Mouse (Mus musculus) inflammation-experienced regulatory T-cells, adult 6 months (primary cell): ENCODE measurements around the gene Serpina16. TPM values are rescaled to one million over a fixed set of nuclear protein-coding genes. Genes with fewer than 3 reads are reported as not detected.

Source experiments
- ATAC-seq: one replicate; pipeline ENCODE4 v1.8.0; 2017
- polyA plus RNA-seq, 3 experiments: library from polyadenylated mRNA; unstranded; fragments of 100-300 nt; shearing (Covaris generic); gene quantifications; one replicate each; pipeline ENCODE4 v1.2.1; 2017

The Serpina16 gene
- polyA plus RNA-seq, 3 experiments from 2014 or later, result not detected

DNA sequence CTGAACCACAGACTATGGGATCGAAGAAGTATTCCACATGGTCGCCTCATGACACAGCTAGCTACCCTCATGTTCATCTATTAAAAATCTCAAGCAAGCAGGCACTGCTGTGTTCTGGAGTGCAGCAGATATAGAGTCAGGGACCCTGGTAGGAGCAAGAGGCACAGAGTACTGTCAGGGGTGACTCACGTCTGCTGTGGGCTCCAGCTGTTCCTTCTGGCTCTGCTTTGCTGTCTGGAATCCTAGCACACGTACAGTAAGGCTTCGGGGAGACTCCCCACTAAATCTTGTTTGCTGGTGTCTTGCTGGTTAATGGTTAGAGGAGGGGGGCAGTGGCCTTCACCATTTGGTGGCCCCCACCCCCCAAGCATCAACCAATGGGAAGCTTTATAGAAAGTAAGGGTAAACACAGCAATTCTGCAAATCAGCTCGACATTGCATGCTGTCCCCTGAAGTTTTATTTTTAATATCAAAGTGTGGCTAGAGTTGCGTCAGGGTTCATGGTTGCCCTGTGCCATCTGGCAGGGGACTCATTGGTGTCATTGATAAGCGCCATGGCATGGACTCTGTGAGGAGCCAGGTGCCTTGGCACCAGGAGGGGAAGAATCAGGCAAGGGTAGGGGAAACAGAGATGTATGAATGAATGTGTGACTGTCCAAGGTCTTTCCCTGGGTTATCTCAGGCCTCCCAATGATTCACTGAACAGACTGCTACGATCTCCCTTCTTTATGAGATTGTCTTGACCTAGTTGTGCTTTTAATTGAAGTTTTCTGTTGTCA is 18.9 kb downstream of the Serpina16 start, which contains the start of gene Serpina6:
Gene Serpina6 (minus strand): TSS at position 365 of the 779 bp plus-strand sequence.
- ATAC-seq, result no peak

DNA sequence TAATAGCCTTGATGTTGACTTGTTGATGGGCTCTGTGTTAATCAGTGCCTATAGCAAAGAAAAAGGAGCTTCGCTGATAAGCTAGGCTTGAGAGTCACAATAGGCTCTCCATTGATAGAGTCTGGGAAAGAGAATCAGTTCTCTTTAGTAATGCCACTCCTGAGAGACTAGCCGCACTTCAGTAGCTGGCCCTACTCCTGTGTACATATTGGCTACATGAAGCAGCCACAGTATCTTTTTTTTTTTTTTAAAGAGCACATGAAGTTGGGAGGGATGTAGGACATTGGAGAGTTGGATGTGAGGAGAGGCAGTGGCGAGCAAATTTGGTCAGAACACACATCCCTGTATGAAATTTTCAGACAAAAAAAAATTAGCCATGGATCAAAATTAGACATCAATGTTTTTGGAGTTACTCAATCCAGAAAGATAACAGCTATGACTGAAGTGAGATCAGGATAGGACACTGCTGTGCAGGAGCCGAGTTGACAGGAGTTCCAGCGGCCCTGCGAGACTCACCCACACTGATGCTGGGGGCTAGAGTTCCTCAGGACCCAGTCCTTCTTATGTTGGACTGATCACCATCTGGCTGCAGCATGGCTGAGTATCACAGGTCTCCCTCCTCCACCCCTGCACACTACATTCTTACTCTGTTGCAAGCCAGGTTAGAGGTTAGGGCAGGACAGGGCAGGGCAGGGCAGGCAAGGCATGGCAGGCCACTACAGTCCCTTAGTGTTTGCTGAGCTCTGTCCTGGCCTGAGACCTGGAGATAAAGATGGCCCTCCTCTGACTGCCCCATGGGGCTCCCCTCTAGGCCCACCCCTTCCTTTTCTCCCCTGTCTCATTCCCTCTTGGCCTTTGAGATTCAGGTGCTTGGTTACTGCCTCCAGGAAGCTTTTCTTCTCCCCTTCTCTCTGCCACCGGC is 20.6 kb downstream of the Serpina16 start:
- no peak for ATAC-seq

DNA sequence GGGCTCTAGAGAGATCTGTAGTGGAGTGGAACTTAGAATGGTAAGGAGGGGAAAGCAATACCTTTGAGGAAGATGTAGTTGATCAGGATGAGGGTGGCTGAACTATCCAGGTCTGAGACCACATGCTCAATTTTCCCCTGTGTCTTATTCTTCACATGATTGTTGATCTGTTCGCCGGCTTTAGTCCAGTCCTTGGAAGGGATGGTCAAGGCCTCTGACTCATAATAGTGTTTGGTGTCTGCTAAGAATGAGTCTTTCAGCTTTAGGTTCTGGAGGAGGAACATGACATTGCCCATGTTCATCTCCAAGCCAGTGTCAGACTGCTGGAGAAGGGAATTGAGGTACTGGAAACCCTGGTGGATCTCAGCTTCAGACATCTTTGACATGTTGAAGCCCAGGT is 22.1 kb downstream of the Serpina16 start:
- no peak for ATAC-seq

DNA sequence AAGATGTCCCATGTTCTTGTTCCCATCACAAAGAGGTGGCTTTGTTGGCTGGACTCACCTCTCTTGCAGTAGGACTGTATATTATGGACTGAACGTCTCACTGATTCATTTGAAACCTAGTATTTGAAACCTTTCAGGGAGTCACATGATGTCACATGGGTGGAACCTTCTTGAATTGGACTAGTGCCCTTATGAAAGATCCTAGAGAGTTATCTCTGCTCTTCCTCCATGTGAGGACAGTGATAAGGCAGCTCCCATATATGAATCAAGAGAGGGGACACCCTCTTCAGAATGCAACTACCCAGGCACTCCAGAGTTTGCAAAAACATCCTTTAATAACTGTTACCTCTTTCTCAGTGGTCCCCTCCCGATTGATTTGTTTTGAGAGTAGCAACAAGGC is 29.6 kb downstream of the Serpina16 start:
- no peak for ATAC-seq

DNA sequence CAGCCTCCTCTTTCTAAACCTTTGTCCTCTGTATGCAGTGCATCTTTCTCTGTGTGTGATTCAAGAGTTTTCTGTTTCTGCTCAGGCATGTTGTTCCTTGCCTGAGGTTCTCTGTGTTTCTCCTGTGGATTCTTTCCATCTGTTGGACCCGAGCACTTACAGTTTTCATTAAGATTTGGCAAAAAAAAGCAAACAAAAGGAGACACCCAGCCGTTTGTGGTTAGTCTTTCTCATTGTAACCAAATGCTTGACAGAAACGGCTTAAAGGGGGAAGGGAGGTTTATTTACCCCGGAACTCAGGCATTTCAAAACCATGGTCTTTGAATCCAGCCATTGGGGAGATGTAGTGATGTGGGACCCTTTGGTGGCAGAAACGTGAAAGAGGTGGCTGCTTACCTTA is 31.3 kb downstream of the Serpina16 start:
- no peak for ATAC-seq

DNA sequence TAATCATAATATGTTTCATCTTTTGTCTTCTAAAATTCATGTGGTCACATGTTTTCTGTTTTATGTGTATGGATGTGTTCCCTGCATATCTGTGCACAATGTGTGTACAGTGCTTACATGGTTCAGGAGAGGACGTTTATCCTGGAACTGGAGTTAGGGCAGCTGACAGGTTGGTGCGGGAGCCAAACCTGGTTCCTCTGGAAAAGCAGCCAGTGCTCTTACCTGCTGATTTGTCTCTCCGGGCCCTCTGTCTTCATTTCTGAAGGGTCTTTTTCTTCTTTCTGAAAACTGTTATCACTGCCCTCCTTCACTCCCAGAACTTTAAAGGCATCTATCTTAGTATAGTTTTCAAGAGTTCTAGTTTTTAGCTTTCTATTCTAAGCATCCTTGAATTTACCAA is 32.1 kb downstream of the Serpina16 start:
- no peak for ATAC-seq

DNA sequence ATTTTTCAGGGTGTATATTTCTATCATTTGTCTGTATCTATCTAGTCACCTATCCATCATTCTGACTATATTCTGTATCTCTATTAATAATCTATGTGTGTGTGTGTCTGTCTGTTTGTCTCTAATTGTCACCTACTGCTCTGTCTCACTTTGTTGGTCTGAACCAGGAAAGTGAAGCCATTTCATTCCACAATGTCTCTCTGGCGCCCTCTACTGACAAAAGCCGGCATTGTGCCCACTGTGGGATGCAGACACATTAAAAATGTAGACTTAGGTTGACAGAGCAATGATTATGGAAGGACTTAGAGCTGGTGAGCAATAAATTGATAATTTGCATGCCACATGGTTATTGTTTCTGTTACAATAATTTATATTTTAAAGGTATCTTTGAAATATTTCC is 32.6 kb downstream of the Serpina16 start:
- ATAC-seq, result no peak

DNA sequence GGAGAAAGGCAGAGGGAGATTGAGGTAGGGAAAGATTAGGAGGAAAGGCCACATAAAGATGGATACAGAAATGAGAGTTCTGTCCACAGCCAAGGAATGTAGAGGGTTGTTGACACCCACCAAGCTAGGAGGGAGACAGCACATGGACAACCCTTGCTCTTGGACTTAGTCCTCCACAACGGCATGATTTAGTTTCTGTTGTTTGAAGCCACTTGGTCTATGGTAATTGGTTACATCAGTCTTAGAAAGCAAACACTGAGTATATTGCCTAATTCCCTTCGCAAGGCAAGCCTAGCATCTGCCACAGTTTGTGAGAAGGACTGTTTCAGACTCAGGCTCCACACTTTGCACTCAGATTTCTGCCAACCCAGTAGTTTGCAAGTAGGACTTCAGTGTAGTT is 40.1 kb downstream of the Serpina16 start:
- ATAC-seq, result no peak

DNA sequence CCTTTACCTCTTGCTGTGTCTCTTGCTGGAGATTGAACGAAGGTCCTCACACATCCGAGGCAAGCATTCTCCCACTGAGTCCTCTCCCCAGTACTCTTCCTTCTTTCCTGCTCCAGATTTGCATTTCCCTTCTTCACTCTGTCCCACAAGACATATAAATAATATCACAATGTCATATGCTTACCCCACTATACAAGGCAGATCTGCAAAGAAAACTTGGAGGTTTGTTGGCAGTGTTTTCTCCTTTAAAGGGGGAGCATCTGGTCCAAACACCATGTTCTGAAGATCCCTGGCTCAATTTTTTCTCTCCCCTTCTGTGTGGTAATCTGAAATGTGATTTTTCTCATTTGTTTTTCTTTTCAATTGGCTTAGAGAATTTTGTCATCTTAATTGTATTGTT is 41.5 kb downstream of the Serpina16 start:
- no peak for ATAC-seq

DNA sequence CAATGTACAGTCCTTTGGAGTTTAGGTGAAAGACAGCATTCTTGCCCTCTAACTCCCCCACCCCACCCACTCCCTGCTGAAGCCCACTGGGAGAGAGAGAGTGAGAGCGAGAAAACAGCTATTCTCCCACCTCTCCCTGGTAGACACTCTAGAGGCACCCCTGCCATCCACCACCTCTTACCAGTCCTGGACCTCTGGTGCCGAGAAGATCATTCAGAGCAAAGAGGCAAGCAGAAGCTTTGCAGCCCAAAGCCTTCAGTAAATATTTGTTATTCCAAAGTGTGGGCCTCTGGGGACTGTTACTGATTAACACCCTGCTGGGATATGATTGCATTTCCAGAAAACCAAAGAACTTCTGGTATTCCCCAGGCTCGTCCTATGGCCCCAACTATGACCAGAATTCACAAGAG is 44.7 kb downstream of the Serpina16 start, which contains the start of gene Serpina10:
Gene Serpina10 (minus strand): TSS at position 242 of the 410 bp plus-strand sequence.
- no peak for ATAC-seq

Other genes with a start within 250 kb of the Serpina16 start
- 100 to 1,000 TPM; 291 to 440 (median 388) TPM for gene Ifi27, start 241.9 kb downstream of the Serpina16 start, polyA plus RNA-seq
- gene Ifi27l2a, start 232.5 kb downstream of the Serpina16 start, polyA plus RNA-seq, result 1,000 to 10,000 TPM in 1 of 3 experiments, 100 to 1,000 TPM in 2; 960 to 1,720 (median 961) TPM
- not detected for gene Ifi27l2b, start 218.9 kb downstream of the Serpina16 start, polyA plus RNA-seq
- gene Ppp4r4, start 143.9 kb downstream of the Serpina16 start, polyA plus RNA-seq, result under 1 TPM in 1 of 3 experiments, not detected in 2; 0.28 TPM
- not detected for gene Serpina10, start 44.7 kb downstream of the Serpina16 start, polyA plus RNA-seq
- not detected for gene Serpina6, start 18.9 kb downstream of the Serpina16 start, polyA plus RNA-seq
- gene Serpina1f, start 19.4 kb upstream of the Serpina16 start, polyA plus RNA-seq, result not detected
- gene Serpina1d, start 97.5 kb upstream of the Serpina16 start, polyA plus RNA-seq, result not detected
- not detected for gene Serpina1b, start 154.2 kb upstream of the Serpina16 start, polyA plus RNA-seq
- gene Serpina1a, start 187.4 kb upstream of the Serpina16 start, polyA plus RNA-seq, result not detected
- gene Serpina1c, start 228.7 kb upstream of the Serpina16 start, polyA plus RNA-seq, result not detected